Mouse (Mus musculus) thymus, adult 2 months (tissue): ENCODE data around the gene Wsb1.

Experiments used
- CTCF ChIP-seq: fragments of 200-500 bp; IDR thresholded peaks from 2 replicates; pipeline ENCODE4 v1.5.1; 2012; ENCODE audit warnings: mild to moderate bottlenecking, control low read depth, low read length, moderate library complexity, borderline replicate concordance; ENCODE audit not compliant: control insufficient read depth, poor library complexity, insufficient read depth; ENCODE audit errors: extremely low read depth
- POLR2A ChIP-seq: fragments of 200-500 bp; IDR thresholded peaks from 2 replicates; pipeline ENCODE4 v1.6.1; 2012; ENCODE audit warnings: mild to moderate bottlenecking, low read length, control low read depth, moderate library complexity; ENCODE audit not compliant: control insufficient read depth, poor library complexity, insufficient read depth; ENCODE audit errors: extremely low read depth

GRCm38 (mm10) chr11:79273039-79273438 lies 18.6 kb upstream of the Wsb1 start:
- no peak for TF ChIP-seq CTCF
- TF ChIP-seq POLR2A, result no peak
